Mouse (Mus musculus): ENCODE data around the gene Gtf3a. TPM values are rescaled to one million over a fixed set of nuclear protein-coding genes. Genes with fewer than 3 reads are reported as not detected.
A peak's percentile ranks its signal among the peaks of the same experiment; 100 is the strongest.

Gene Gtf3a
- polyA plus RNA-seq (2012; rRNA removed), result 53.7 and 55.6 TPM in 2 replicates

- Histone ChIP-seq H3K4me3 (ENCODE audit: insufficient read depth, low read length) (peak within 1 kb of the TSS; percentile 42), H3K4me1 (ENCODE audit: control insufficient read depth, insufficient read depth, low read length) (no peaks in the 10 kb centered on the region; the same call in 1 of the 2 replicates), H3K27ac (ENCODE audit: insufficient read depth, low read length) (peak within 1 kb of the TSS; percentile 7)
- no peak for TF ChIP-seq CTCF (IDR thresholded peaks at IDR 0.05; ENCODE audit: extremely low read depth, insufficient read depth, low read length)
- TF ChIP-seq POLR2A (IDR thresholded peaks at IDR 0.05; ENCODE audit: extremely low read depth, insufficient read depth, low read length), result peak; percentile 95
These were observed at the start of gene Gtf3a for GRCm38 (mm10) chr5:146948508-146949088. Gtf3a (plus strand) TSS chr5:146948657.

GRCm38 (mm10) chr5:146900331-146900730 lies 48.1 kb upstream of the Gtf3a start:
- no peak for TF ChIP-seq POLR2A (IDR thresholded peaks at IDR 0.05; ENCODE audit: extremely low read depth, insufficient read depth, low read length)
- TF ChIP-seq CTCF (IDR thresholded peaks at IDR 0.05; ENCODE audit: extremely low read depth, insufficient read depth, low read length), result no peak
- Histone ChIP-seq H3K4me1 (ENCODE audit: control insufficient read depth, insufficient read depth, low read length) (no peaks in the 10 kb centered on the region), H3K4me3 (ENCODE audit: insufficient read depth, low read length) (no peak overlapping the region), H3K27ac (ENCODE audit: insufficient read depth, low read length) (no peak overlapping the region)

GRCm38 (mm10) chr5:146901501-146901900 lies 47.0 kb upstream of the Gtf3a start:
- no peak for TF ChIP-seq CTCF (IDR thresholded peaks at IDR 0.05; ENCODE audit: extremely low read depth, insufficient read depth, low read length)
- no peak for TF ChIP-seq POLR2A (IDR thresholded peaks at IDR 0.05; ENCODE audit: extremely low read depth, insufficient read depth, low read length)
- Histone ChIP-seq H3K4me3 (ENCODE audit: insufficient read depth, low read length) (no peak overlapping the region), H3K4me1 (ENCODE audit: control insufficient read depth, insufficient read depth, low read length) (no peaks in the 10 kb centered on the region)

DNA sequence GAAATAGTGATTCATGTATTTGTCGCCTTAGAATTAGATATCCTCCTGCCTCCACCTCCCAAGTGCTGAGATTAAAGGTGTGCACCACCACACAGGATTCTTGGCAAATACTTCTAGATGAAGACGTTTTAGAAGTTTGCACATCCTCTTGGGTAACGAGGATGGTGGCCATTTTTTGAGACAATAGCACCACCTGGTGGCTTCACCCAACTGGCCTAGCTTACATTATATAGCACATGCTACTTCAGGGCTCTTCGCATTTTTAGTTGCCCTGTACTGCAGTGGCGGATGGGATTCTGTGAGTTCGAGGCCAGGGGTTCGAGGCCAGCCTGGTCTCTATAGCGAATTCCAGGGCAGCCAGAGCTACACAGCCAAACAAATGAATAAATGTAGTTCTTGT lies 44.1 kb upstream of the Gtf3a start:
- Histone ChIP-seq H3K4me1 (ENCODE audit: control insufficient read depth, insufficient read depth, low read length) (no peaks in the 10 kb centered on the region), H3K4me3 (ENCODE audit: insufficient read depth, low read length) (no peak overlapping the region), H3K27ac (ENCODE audit: insufficient read depth, low read length) (no peak overlapping the region)
- TF ChIP-seq POLR2A (IDR thresholded peaks at IDR 0.05; ENCODE audit: extremely low read depth, insufficient read depth, low read length) (no peak), CTCF (IDR thresholded peaks at IDR 0.05; ENCODE audit: extremely low read depth, insufficient read depth, low read length) (peak; percentile 90)

More at GRCm38 (mm10) chr5:146901501-146901900, 47.0 kb upstream of the Gtf3a start:
- H3K27ac ChIP-seq (ENCODE audit: insufficient read depth, low read length), result no peak overlapping the region

- no peak for TF ChIP-seq POLR2A (IDR thresholded peaks at IDR 0.05; ENCODE audit: extremely low read depth, insufficient read depth, low read length)
- peak; percentile 89 for TF ChIP-seq CTCF (IDR thresholded peaks at IDR 0.05; ENCODE audit: extremely low read depth, insufficient read depth, low read length)
- H3K4me1 ChIP-seq (ENCODE audit: control insufficient read depth, insufficient read depth, low read length), result no peaks in the 10 kb centered on the region
- H3K27ac ChIP-seq (ENCODE audit: insufficient read depth, low read length), result no peak overlapping the region
- no peak overlapping the region for H3K4me3 ChIP-seq (ENCODE audit: insufficient read depth, low read length)
These were observed 42.8 kb upstream of the Gtf3a start for GRCm38 (mm10) chr5:146905486-146906172.

DNA sequence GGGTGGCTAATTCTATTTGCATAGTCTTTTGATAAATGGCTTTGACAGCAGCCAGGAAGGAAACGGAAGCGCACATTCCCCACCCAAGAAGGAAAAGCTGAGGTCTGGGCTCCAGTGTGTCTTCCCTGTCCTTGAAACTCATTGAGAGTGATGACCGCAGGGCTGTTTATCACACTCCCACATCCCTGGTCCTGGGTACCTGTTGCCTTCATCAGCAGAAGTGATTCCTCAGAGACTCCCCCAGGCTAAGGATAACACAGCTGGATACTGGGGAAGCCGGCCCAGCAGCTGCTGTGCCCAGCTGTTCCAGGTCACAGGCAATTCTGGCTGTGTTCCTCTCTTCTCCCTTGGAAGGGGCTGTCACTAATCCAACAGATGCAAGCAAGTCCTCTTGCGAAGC lies 40.9 kb upstream of the Gtf3a start:
- no peaks in the 10 kb centered on the region for H3K4me1 ChIP-seq (ENCODE audit: control insufficient read depth, insufficient read depth, low read length)
- TF ChIP-seq POLR2A (IDR thresholded peaks at IDR 0.05; ENCODE audit: extremely low read depth, insufficient read depth, low read length) (no peak), CTCF (IDR thresholded peaks at IDR 0.05; ENCODE audit: extremely low read depth, insufficient read depth, low read length) (no peak)
- no peak overlapping the region for H3K27ac ChIP-seq (ENCODE audit: insufficient read depth, low read length)
- no peak overlapping the region for H3K4me3 ChIP-seq (ENCODE audit: insufficient read depth, low read length)

GRCm38 (mm10) chr5:146908629-146909028 lies 39.8 kb upstream of the Gtf3a start:
- no peak overlapping the region for H3K4me3 ChIP-seq (ENCODE audit: insufficient read depth, low read length)
- no peaks in the 10 kb centered on the region for H3K4me1 ChIP-seq (ENCODE audit: control insufficient read depth, insufficient read depth, low read length)
- TF ChIP-seq POLR2A (IDR thresholded peaks at IDR 0.05; ENCODE audit: extremely low read depth, insufficient read depth, low read length) (no peak), CTCF (IDR thresholded peaks at IDR 0.05; ENCODE audit: extremely low read depth, insufficient read depth, low read length) (no peak)
- no peak overlapping the region for H3K27ac ChIP-seq (ENCODE audit: insufficient read depth, low read length)

- Histone ChIP-seq H3K4me1 (ENCODE audit: control insufficient read depth, insufficient read depth, low read length) (no peaks in the 10 kb centered on the region), H3K4me3 (ENCODE audit: insufficient read depth, low read length) (no peak overlapping the region), H3K27ac (ENCODE audit: insufficient read depth, low read length) (no peak overlapping the region)
- TF ChIP-seq POLR2A (IDR thresholded peaks at IDR 0.05; ENCODE audit: extremely low read depth, insufficient read depth, low read length) (no peak), CTCF (IDR thresholded peaks at IDR 0.05; ENCODE audit: extremely low read depth, insufficient read depth, low read length) (no peak)
These were observed 36.3 kb upstream of the Gtf3a start for GRCm38 (mm10) chr5:146912206-146912605.

- no peak overlapping the region for H3K27ac ChIP-seq (ENCODE audit: insufficient read depth, low read length)
- TF ChIP-seq POLR2A (IDR thresholded peaks at IDR 0.05; ENCODE audit: extremely low read depth, insufficient read depth, low read length) (no peak), CTCF (IDR thresholded peaks at IDR 0.05; ENCODE audit: extremely low read depth, insufficient read depth, low read length) (no peak)
These were observed 35.1 kb upstream of the Gtf3a start for GRCm38 (mm10) chr5:146913355-146913754.

More at GRCm38 (mm10) chr5:146913355-146913754, 35.1 kb upstream of the Gtf3a start:
- no peaks in the 10 kb centered on the region for H3K4me1 ChIP-seq (ENCODE audit: control insufficient read depth, insufficient read depth, low read length)
- H3K4me3 ChIP-seq (ENCODE audit: insufficient read depth, low read length), result no peak overlapping the region

Data from cortical plate, adult 2 months (tissue).